Mouse (Mus musculus) liver, adult 2 months (tissue): ENCODE data around the gene Tas1r1.

ENCODE experiments used
- CTCF ChIP-seq: fragments of 200-500 bp; IDR thresholded peaks from 2 replicates; pipeline ENCODE4 v1.5.1; 2011; ENCODE audit warnings: low read depth, low read length, control low read depth
- POLR2A ChIP-seq: fragments of 200-500 bp; IDR thresholded peaks from 2 replicates; pipeline ENCODE4 v1.6.1; 2011; ENCODE audit warnings: low read length, control low read depth; ENCODE audit not compliant: insufficient read depth; ENCODE audit errors: extremely low read depth

GRCm38 (mm10) chr4:152019073-152019472, 19.3 kb downstream of the Tas1r1 start:
- TF ChIP-seq POLR2A (no peak), CTCF (no peak)
